Mouse (Mus musculus) CD4-positive, CD25-positive, alpha-beta regulatory T cell, adult 4 months (primary cell): Measurements from ENCODE around the gene Cfap97d2. TPM values are rescaled to one million over a fixed set of nuclear protein-coding genes. Genes with fewer than 3 reads are reported as not detected.
A peak's percentile ranks its signal among the peaks of the same experiment; 100 is the strongest.
"Not testable (repeated sequence)": the region's sequence is repeated elsewhere in the genome, so short reads cannot be mapped to it uniquely, and the experiment has no call there.

Experiments
- ATAC-seq: one replicate; pipeline ENCODE4 v1.8.0; 2017
- polyA plus RNA-seq, 2 experiments: library from polyadenylated mRNA; unstranded; fragments of 100-300 nt; shearing (Covaris generic); gene quantifications; one replicate each; pipeline ENCODE4 v1.2.1; 2017

Cfap97d2 gene
- polyA plus RNA-seq, 2 experiments from 2014 or later, result not detected

GRCm38 (mm10) chr8:13687941-13688340, 17.7 kb upstream of the Cfap97d2 start:
- ATAC-seq, result no peak

- ATAC-seq, result no peak
Observed at GRCm38 (mm10) chr8:13688461-13688860, 17.2 kb upstream of the Cfap97d2 start.

- ATAC-seq, result no peak
Observed at GRCm38 (mm10) chr8:13689331-13689730, 16.4 kb upstream of the Cfap97d2 start.

- ATAC-seq, result no peak
Observed at GRCm38 (mm10) chr8:13692302-13693066, 13.2 kb upstream of the Cfap97d2 start.

- ATAC-seq, result no peak
Observed at GRCm38 (mm10) chr8:13694735-13695134, 11.0 kb upstream of the Cfap97d2 start.

- ATAC-seq, result no peak
Observed at GRCm38 (mm10) chr8:13695203-13695867, 10.4 kb upstream of the Cfap97d2 start.

GRCm38 (mm10) chr8:13696157-13696556, 9.5 kb upstream of the Cfap97d2 start:
- no peak for ATAC-seq

GRCm38 (mm10) chr8:13697196-13697595, 8.5 kb upstream of the Cfap97d2 start:
- no peak for ATAC-seq

GRCm38 (mm10) chr8:13697681-13698080, 8.0 kb upstream of the Cfap97d2 start:
- ATAC-seq, result no peak

- ATAC-seq, result no peak
Observed at GRCm38 (mm10) chr8:13698281-13698680, 7.4 kb upstream of the Cfap97d2 start.

- ATAC-seq, result no peak
Observed at GRCm38 (mm10) chr8:13699323-13699949, 6.3 kb upstream of the Cfap97d2 start.

GRCm38 (mm10) chr8:13702755-13703154, 2.9 kb upstream of the Cfap97d2 start:
- no peak for ATAC-seq

- ATAC-seq, result no peak
Observed at GRCm38 (mm10) chr8:13703756-13704155, 1.9 kb upstream of the Cfap97d2 start.

GRCm38 (mm10) chr8:13704301-13704700, 1.4 kb upstream of the Cfap97d2 start:
- no peak for ATAC-seq

GRCm38 (mm10) chr8:13706918-13707317, 1.2 kb downstream of the Cfap97d2 start:
- ATAC-seq, result no peak

- no peak for ATAC-seq
Observed at GRCm38 (mm10) chr8:13708514-13708913, 2.8 kb downstream of the Cfap97d2 start.

- ATAC-seq, result no peak
Observed at GRCm38 (mm10) chr8:13718980-13719379, 13.3 kb downstream of the Cfap97d2 start.

- peak; percentile 77 for ATAC-seq
Observed at GRCm38 (mm10) chr8:13725722-13726121, 20.0 kb downstream of the Cfap97d2 start.

GRCm38 (mm10) chr8:13727469-13728094, 21.9 kb downstream of the Cfap97d2 start:
- ATAC-seq, result no peak

GRCm38 (mm10) chr8:13740323-13740770, 34.7 kb downstream of the Cfap97d2 start:
- ATAC-seq, result peak; percentile 64

GRCm38 (mm10) chr8:13740817-13741613, 35.3 kb downstream of the Cfap97d2 start:
- no peak for ATAC-seq

- ATAC-seq, result not testable (repeated sequence)
Observed at GRCm38 (mm10) chr8:13746212-13746611, 40.5 kb downstream of the Cfap97d2 start.
